Mouse (Mus musculus): Measurements from ENCODE around the gene Tedc2.
A peak's percentile ranks its signal among the peaks of the same experiment; 100 is the strongest.

DNA sequence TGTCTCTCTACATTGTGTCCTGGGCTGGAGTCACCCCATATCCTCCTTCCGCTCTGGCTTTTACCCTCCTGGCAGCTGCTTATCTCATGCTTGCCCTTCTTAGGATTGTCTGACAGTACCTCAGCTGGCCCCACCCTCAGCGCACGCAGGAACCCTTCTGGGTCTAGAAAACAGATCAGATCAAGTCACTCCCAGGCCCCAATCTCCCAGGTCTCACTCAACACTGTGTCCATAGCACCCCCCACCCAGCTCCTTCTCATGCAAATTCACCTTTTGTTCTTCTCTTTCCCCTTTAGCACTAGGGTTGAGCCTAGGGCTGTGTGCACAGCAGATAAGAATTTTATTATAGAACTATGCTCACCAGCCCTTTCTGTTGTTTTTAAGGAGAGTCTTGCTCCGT, 17.6 kb downstream of the Tedc2 start:
- TF ChIP-seq CTCF (IDR thresholded peaks at IDR 0.05; ENCODE audit: low read depth, low read length) (no peak), EP300 (IDR thresholded peaks at IDR 0.05; ENCODE audit: insufficient read depth, low read depth, low read length) (peak; percentile 85), POLR2A (IDR thresholded peaks at IDR 0.05; ENCODE audit: insufficient read depth, low read length) (no peak)
